Mouse (Mus musculus): Measurements from ENCODE around the gene Tesk1.

Gene Tesk1

GRCm38 (mm10) chr4:43419801-43420281 lies 21.9 kb upstream of the Tesk1 start:
- DNase-seq, result no peak

GRCm38 (mm10) chr4:43420305-43420704 lies 21.4 kb upstream of the Tesk1 start:
- peak; percentile 44 to 52 for DNase-seq

GRCm38 (mm10) chr4:43421632-43422240 lies 20.0 kb upstream of the Tesk1 start:
- no peak for DNase-seq

GRCm38 (mm10) chr4:43423267-43423934 lies 18.3 kb upstream of the Tesk1 start:
- DNase-seq, result no peak

GRCm38 (mm10) chr4:43424072-43424471 lies 17.7 kb upstream of the Tesk1 start:
- no peak for DNase-seq

- peak in 1 of 2 experiments; percentile 22 for DNase-seq
These were observed 16.5 kb upstream of the Tesk1 start for GRCm38 (mm10) chr4:43425197-43425596.

- DNase-seq, result peak; percentile 39 to 65
These were observed 15.9 kb upstream of the Tesk1 start for GRCm38 (mm10) chr4:43425648-43426380.

GRCm38 (mm10) chr4:43426487-43426886 lies 15.3 kb upstream of the Tesk1 start:
- no peak for DNase-seq

GRCm38 (mm10) chr4:43427501-43428179 lies 14.1 kb upstream of the Tesk1 start:
- DNase-seq, result peak; percentile 82 to 89

- peak in 1 of 2 experiments; percentile 50 for DNase-seq
These were observed 13.4 kb upstream of the Tesk1 start for GRCm38 (mm10) chr4:43428180-43428861.

- peak in 1 of 2 experiments; percentile 32 for DNase-seq
These were observed 12.8 kb upstream of the Tesk1 start, which contains the start of gene Fam166b for GRCm38 (mm10) chr4:43428946-43429345. Gene Fam166b (minus strand): TSS chr4:43429134.

- peak; percentile 74 to 75 for DNase-seq
These were observed 10.0 kb upstream of the Tesk1 start for GRCm38 (mm10) chr4:43431690-43432089.

- no peak for DNase-seq
These were observed 8.9 kb upstream of the Tesk1 start for GRCm38 (mm10) chr4:43432832-43433231.

GRCm38 (mm10) chr4:43442044-43442443 lies 305 bp downstream of the Tesk1 start:
- DNase-seq, result peak; percentile 98 to 99

- DNase-seq, result peak; percentile 68 to 80
These were observed 970 bp downstream of the Tesk1 start for GRCm38 (mm10) chr4:43442456-43443361.

GRCm38 (mm10) chr4:43443511-43443910 lies 1.8 kb downstream of the Tesk1 start:
- peak; percentile 24 to 51 for DNase-seq

- DNase-seq, result no peak
These were observed 5.5 kb downstream of the Tesk1 start for GRCm38 (mm10) chr4:43447251-43447650.

- DNase-seq, result no peak
These were observed 6.8 kb downstream of the Tesk1 start for GRCm38 (mm10) chr4:43448554-43448953.

GRCm38 (mm10) chr4:43452315-43452714 lies 10.6 kb downstream of the Tesk1 start:
- DNase-seq, result no peak

GRCm38 (mm10) chr4:43453413-43453812 lies 11.7 kb downstream of the Tesk1 start:
- peak; percentile 46 to 56 for DNase-seq
